Mouse (Mus musculus) midbrain, embryonic 16.5 days (tissue): ENCODE measurements around the gene Triobp. TPM values are rescaled to one million over a fixed set of nuclear protein-coding genes. Genes with fewer than 3 reads are reported as not detected.
"Not testable (repeated sequence)": the region's sequence is repeated elsewhere in the genome, so short reads cannot be mapped to it uniquely, and the experiment has no call there.

ENCODE experiments used
- ATAC-seq: fragments of 200-750 bp; cut with Nextera tagmentation; 2 replicates; pipeline ENCODE4 v1.8.0; 2017; ENCODE audit warnings: moderate TSS enrichment
- H3K27ac ChIP-seq: fragments of 300-500 bp; sonication (generic); 2 replicates; pipeline ENCODE4 v1.5.1; 2014; ENCODE audit warnings: mild to moderate bottlenecking, low read length, mixed read lengths
- H3K27me3 ChIP-seq: fragments of 300-500 bp; sonication (generic); 2 replicates; pipeline ENCODE4 v1.6.1; 2014; ENCODE audit warnings: low read depth, low read length, mixed read lengths; ENCODE audit not compliant: control insufficient read depth, insufficient read depth
- H3K36me3 ChIP-seq: fragments of 300-500 bp; sonication (generic); 2 replicates; pipeline ENCODE4 v1.6.1; 2014; ENCODE audit warnings: mild to moderate bottlenecking, low read length, moderate library complexity, mixed read lengths; ENCODE audit not compliant: control insufficient read depth, insufficient read depth
- H3K4me1 ChIP-seq: fragments of 300-500 bp; sonication (generic); 2 replicates; pipeline ENCODE4 v1.6.1; 2014; ENCODE audit warnings: mild to moderate bottlenecking, low read length, mixed read lengths; ENCODE audit not compliant: control insufficient read depth, insufficient read depth
- H3K4me2 ChIP-seq: fragments of 300-500 bp; sonication (generic); 2 replicates; pipeline ENCODE4 v1.6.1; 2014; ENCODE audit warnings: mild to moderate bottlenecking, low read length, mixed read lengths
- H3K4me3 ChIP-seq: fragments of 300-500 bp; sonication (generic); 2 replicates; pipeline ENCODE4 v1.5.1; 2014; ENCODE audit warnings: low read depth, mild to moderate bottlenecking, low read length, moderate library complexity, mixed read lengths
- H3K9ac ChIP-seq: fragments of 300-500 bp; sonication (generic); 2 replicates; pipeline ENCODE4 v1.6.1; 2014; ENCODE audit warnings: low read depth, low read length, mixed read lengths
- H3K9me3 ChIP-seq: fragments of 300-500 bp; sonication (generic); replicated peaks from 2 replicates; pipeline ENCODE4 v1.6.1; 2014; ENCODE audit warnings: mild to moderate bottlenecking, low read length, mixed read lengths; ENCODE audit not compliant: control insufficient read depth, poor library complexity, severe bottlenecking
- whole genome bisulfite sequencing: fragments of 180-500 bp; shearing (Covaris S2); extraction: QIAGEN DNeasy Blood & Tissue Kit; methylation state at CpG from one replicate; pipeline ENCODE4 v1.1.7; 2014; 5-methylcytosine and 5-hydroxymethylcytosine counted together
- polyA plus RNA-seq: library from polyadenylated mRNA; unstranded; fragments of >200 nt; fragmentation: Nextera tagmentation; extraction: Ambion mirVana; gene quantifications from 2 replicates; pipeline ENCODE4 v1.2.1, GENCODE M21; 2015

Gene Triobp
- polyA plus RNA-seq, 1 experiment from 2014 or later: 40.9 TPM

DNA sequence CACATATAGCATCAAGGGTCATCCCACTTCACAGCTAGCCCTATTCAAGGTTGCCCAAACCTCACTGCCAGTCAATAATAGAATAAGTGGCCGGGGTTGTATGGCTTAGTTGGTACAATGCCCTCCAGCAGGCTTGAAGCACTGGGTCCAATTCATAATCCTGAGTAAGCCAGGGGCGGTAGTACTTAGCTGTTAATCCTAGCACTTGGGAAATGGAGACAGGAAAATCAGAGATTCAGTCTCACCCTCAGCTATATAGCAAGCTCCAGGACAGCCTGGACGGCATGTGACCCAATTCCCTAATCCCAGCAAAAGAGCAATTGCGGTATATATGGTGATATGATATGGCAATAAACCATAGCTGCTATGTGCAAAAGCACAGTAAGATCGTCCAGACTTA lies 59.5 kb downstream of the Triobp start:
- Histone ChIP-seq H3K36me3 (peaks cover 31% of the 10 kb centered on the region), H3K4me3 (no peak overlapping the region), H3K9ac (no peak overlapping the region), H3K27ac (no peak overlapping the region), H3K4me2 (no peak overlapping the region), H3K4me1 (no peaks in the 10 kb centered on the region), H3K27me3 (no peaks in the 10 kb centered on the region), H3K9me3 (no peaks in the 10 kb centered on the region)
- WGBS: 91% methylated on average over 5 of the region's 5 CpGs
- no peak for ATAC-seq

DNA sequence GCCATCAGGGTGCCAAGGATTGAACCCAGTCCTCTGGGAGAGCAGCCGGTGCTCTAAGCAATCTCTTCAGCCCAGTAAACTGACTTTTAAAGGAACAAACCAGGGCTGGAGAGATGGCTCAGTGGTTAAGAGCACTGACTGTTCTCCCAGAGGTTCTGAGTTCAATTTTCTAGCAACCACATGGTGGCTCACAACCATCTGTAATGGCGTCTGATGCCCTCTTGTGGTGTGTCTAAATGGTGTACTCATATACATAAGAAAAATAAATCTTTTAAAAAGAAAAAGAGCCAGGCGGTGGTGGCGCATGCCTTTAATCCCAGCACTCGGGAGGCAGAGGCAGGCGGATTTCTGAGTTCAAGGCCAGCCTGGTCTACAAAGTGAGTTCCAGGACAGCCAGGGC lies 60.3 kb downstream of the Triobp start:
- WGBS: 88% methylated on average over 6 of the region's 6 CpGs
- H3K9me3 ChIP-seq, ATAC-seq, H3K4me3 ChIP-seq, H3K4me1 ChIP-seq, H3K27ac ChIP-seq, H3K27me3 ChIP-seq, H3K4me2 ChIP-seq, H3K9ac ChIP-seq: not testable (repeated sequence)
- peaks cover 24% of the 10 kb centered on the region for H3K36me3 ChIP-seq

DNA sequence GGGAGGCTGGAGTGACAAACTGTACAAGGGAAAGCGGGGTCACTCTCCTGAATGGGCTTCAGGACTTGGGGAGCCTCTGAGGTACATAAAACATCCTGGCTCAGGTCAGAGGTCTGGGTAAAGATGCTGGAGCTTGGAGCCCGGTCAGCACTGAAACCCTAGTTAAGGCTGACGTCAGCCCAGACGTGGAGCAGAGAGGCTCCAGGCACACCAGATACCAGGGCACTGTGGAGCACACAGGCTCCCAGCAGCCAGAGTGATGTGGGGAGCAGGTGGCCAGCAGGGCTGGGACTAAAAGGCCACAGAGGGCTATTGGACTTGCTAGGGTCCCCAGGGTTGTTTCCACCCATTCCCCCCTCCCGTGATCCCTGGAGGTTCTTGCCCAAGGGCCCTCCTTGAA lies 62.2 kb downstream of the Triobp start:
- H3K9ac ChIP-seq: no peak overlapping the region
- ATAC-seq: no peak
- H3K36me3 ChIP-seq: peaks cover 15% of the 10 kb centered on the region
- no peaks in the 10 kb centered on the region for H3K27me3 ChIP-seq
- no peak overlapping the region for H3K4me2 ChIP-seq
- WGBS: 70% methylated on average over 5 of the region's 5 CpGs
- H3K4me3 ChIP-seq: no peak overlapping the region
- H3K27ac ChIP-seq: no peak overlapping the region
- H3K9me3 ChIP-seq: no peaks in the 10 kb centered on the region
- no peaks in the 10 kb centered on the region for H3K4me1 ChIP-seq

DNA sequence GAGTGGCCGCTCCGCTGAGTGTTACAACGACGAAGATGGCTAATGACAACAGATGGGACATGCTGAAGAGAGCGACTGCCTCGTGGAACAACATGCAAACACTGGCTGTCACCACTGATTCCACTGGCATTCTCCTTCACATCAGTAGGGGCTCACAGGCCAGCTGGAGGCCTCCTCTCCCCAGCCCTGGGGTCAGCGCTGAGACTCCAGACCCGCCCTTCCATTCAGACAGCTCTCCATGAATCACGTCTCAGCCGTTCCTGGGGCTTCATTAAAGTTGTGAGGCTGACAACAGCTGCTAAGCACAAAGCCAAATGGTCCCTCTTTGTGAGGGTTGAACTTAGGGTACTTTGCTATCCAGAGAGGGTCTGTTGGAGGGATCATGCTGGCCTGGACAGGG lies 64.0 kb downstream of the Triobp start:
- no peaks in the 10 kb centered on the region for H3K4me1 ChIP-seq
- no peak overlapping the region for H3K27ac ChIP-seq
- H3K36me3 ChIP-seq: peaks cover under 1% of the 10 kb centered on the region; the same call in 1 of the 2 replicates
- WGBS: 58% methylated on average over 10 of the region's 10 CpGs
- no peak for ATAC-seq
- no peaks in the 10 kb centered on the region for H3K27me3 ChIP-seq
- H3K4me2 ChIP-seq: no peak overlapping the region
- no peak overlapping the region for H3K9ac ChIP-seq
- H3K4me3 ChIP-seq: no peak overlapping the region
- H3K9me3 ChIP-seq: no peaks in the 10 kb centered on the region

DNA sequence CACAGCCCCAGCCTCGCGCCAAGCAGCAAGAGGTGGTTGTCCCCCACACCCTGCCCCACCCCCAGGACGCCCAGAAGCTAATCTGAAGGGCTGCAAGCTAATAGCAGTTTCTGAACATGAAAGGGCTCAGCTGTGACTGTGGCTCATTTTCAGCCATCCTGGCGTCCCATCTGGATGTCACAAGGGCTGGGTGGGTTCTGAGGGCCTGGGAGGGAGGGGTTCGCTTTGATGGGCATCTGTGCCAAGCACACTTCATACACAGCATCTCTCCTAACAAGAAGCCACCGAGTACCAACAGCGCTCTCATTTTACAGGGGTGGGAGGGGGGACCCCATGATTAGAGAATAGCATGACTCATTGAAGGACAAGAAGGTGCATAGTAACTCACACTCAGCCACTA lies 65.9 kb downstream of the Triobp start:
- no peak overlapping the region for H3K4me2 ChIP-seq
- H3K4me3 ChIP-seq: no peak overlapping the region
- no peaks in the 10 kb centered on the region for H3K27me3 ChIP-seq
- no peak overlapping the region for H3K27ac ChIP-seq
- WGBS: 53% methylated on average over 7 of the region's 7 CpGs
- H3K9me3 ChIP-seq: no peaks in the 10 kb centered on the region
- ATAC-seq: no peak
- no peaks in the 10 kb centered on the region for H3K36me3 ChIP-seq
- H3K9ac ChIP-seq: no peak overlapping the region
- H3K4me1 ChIP-seq: no peaks in the 10 kb centered on the region

DNA sequence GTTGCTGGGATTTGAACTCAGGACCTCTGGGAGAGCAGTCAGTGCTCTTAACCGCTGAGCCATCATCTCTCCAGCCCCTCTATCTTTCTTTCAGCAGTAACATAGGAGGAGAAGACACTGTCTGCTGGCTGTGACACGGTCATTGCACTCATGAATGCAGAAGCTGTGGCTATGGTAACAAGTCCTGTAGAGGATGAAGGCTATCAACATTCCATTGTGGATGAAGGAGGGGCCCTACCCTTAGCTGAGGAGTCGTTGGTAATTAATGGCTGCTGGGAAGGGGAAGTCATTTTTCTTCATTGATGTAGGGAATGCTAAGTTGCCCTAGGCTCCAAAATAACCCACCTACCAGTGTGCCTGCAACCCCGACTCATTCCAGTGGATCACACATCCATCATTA lies 70.7 kb downstream of the Triobp start:
- Histone ChIP-seq H3K9me3 (no peaks in the 10 kb centered on the region), H3K4me3 (no peak overlapping the region), H3K27me3 (no peaks in the 10 kb centered on the region), H3K27ac (no peak overlapping the region), H3K4me2 (no peak overlapping the region), H3K4me1 (no peaks in the 10 kb centered on the region), H3K9ac (no peak overlapping the region), H3K36me3 (no peaks in the 10 kb centered on the region)
- WGBS: 45% methylated on average over 4 of the region's 4 CpGs
- ATAC-seq: no peak

DNA sequence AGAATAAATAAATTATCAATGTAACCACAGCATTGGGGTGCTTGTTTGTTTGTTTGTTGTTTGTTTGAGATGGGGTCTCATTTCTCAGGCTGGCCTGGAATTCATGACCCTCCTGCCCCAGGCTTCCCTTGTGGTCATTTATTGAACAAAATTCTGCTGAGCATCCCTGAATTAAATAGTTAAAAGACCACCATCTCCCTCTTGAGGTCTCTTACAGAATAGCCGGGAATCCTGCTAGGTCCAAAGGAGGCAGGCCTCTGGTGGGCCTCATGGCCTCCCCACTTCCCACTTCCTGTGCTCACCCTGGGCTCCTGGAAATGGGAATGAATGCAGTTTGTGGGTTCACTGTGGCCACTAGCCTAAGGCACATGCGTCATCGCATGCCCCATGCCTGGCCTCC lies 71.4 kb downstream of the Triobp start:
- 67% methylated on average over 3 of the region's 3 CpGs for WGBS
- H3K9ac ChIP-seq: no peak overlapping the region
- ATAC-seq: no peak
- H3K36me3 ChIP-seq: no peaks in the 10 kb centered on the region
- H3K9me3 ChIP-seq: no peaks in the 10 kb centered on the region
- no peaks in the 10 kb centered on the region for H3K4me1 ChIP-seq
- no peak overlapping the region for H3K4me2 ChIP-seq
- H3K4me3 ChIP-seq: no peak overlapping the region
- H3K27me3 ChIP-seq: no peaks in the 10 kb centered on the region
- H3K27ac ChIP-seq: no peak overlapping the region

DNA sequence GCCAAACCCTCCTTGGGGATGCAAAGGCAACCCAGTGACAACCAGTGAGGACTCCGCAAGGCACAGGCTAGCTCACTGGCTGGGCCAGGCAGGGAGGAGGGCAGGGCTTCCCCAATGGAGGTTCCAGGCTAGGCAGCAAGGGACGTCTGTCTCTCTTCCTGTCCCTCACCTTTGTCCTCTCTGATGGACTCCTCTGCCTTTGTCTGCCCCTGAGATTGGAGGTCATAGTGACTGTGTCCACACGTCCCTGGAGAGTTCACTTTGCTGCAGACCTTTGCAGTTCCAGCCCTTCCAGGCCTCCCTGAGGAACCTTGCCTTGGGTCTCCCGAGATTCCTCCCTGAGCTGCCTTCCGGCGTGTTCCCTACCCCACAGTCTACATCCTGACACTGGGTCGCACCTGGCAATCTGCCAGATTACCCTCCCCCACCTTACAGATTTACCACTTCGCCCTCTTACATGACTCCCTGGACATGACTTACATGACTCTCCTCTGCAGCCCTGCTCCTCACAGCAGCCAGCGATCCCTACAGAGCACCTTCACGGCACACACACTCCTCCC lies 75.2 kb downstream of the Triobp start:
- Histone ChIP-seq H3K27ac (no peak overlapping the region), H3K9me3 (no peaks in the 10 kb centered on the region), H3K27me3 (no peaks in the 10 kb centered on the region), H3K36me3 (no peaks in the 10 kb centered on the region), H3K4me3 (no peak overlapping the region), H3K9ac (no peak overlapping the region), H3K4me1 (peaks cover 14% of the 10 kb centered on the region), H3K4me2 (no peak overlapping the region)
- WGBS: 74% methylated on average over 10 of the region's 10 CpGs
- ATAC-seq: no peak

DNA sequence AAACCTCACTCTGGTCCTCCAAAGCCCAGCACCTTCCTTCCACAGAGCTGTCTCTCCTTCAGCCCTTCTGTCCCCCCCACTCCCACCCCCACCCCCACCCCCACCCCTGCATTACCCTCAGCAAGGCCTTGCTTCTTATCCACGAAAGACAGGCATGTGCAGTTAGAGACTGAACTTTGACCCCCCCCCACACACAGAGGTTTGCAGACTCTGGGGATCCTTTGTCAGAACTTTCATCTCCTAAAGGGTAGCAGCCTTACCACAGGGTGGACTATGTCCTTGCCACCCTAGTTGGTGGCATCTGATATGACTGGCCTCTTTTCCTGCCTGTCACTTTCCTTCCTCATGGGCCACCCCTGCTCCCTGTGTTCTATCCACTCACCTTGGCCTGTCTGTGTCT lies 75.8 kb downstream of the Triobp start:
- 42% methylated on average over 1 of the region's 1 CpGs for WGBS
- Histone ChIP-seq H3K36me3 (no peaks in the 10 kb centered on the region), H3K27ac (no peak overlapping the region), H3K4me3 (no peak overlapping the region), H3K4me2 (no peak overlapping the region), H3K4me1 (peaks cover 14% of the 10 kb centered on the region), H3K9ac (no peak overlapping the region), H3K27me3 (no peaks in the 10 kb centered on the region), H3K9me3 (no peaks in the 10 kb centered on the region)
- ATAC-seq: no peak
